Comparison of ENCODE assay signal across 7 mouse cellular contexts in the genomic region with DNA sequence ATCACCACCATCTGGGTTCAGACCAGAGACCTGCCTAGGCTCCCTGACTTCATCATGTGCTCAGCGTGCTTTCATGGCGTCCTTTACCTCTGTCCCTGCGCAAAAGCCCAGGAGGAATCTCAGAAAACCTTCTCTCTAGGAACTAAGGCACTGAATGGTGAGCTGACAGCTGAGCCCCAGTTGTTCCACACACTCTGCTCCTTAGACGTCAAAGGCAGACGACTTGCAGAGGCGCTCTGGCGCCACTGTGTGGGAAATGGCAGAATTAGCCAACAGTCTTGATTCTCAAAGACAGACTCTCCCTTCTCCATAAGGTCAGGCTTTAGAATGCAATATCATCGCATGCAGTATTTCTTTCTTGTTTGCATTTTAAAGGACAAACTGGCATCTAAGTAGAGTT. TPM values are rescaled to one million over a fixed set of nuclear protein-coding genes. Genes with fewer than 3 reads are reported as not detected.
DNase-seq lines count a peak whose midpoint lies in the region; ATAC-seq and TF ChIP-seq lines count a peak whose summit lies in the region.

No protein-coding gene starts in this region.

- no peak overlapping the region for H3K27ac ChIP-seq in ES-E14 (ENCODE audit: insufficient read depth, low read depth, low read length, poor library complexity, severe bottlenecking)
- no peak overlapping the region for H3K27ac ChIP-seq in forebrain, embryonic 13.5 days
- no peak overlapping the region for H3K27ac ChIP-seq in left cerebral cortex, adult 2 months

- WGBS in forebrain, embryonic 13.5 days: 15% methylated on average over 8 of the region's 8 CpGs

- in situ Hi-C loops in ES-E14 (cut with MboI; ENCODE audit: low sequenced_read_pairs in 2 of 2, unreplicated experiment in 2 of 2): no loop called here

- H3K36me3 ChIP-seq in ES-E14 (ENCODE audit: control insufficient read depth, insufficient read depth, low read length, poor library complexity, severe bottlenecking): no peaks in the 10 kb centered on the region; the same call in 1 of the 2 replicates
- peaks cover 19% of the 10 kb centered on the region for H3K36me3 ChIP-seq in forebrain, embryonic 13.5 days (ENCODE audit: poor library complexity, severe bottlenecking)

- TF ChIP-seq CTCF in left cerebral cortex, adult 2 months (IDR thresholded peaks at IDR 0.05): peak; percentile 88

- no peak overlapping the region for H3K4me3 ChIP-seq in ES-E14 (ENCODE audit: insufficient read depth in 1 of 2, low read depth in 1 of 2, low read length in 2 of 2, poor library complexity in 1 of 2, severe bottlenecking in 1 of 2)
- no peak overlapping the region for H3K4me3 ChIP-seq in forebrain, embryonic 13.5 days
- H3K4me3 ChIP-seq in left cerebral cortex, adult 2 months: no peak overlapping the region

- H3K9ac ChIP-seq in ES-E14 (ENCODE audit: insufficient read depth, low read depth, low read length, poor library complexity, severe bottlenecking): no peak overlapping the region
- H3K9ac ChIP-seq in forebrain, embryonic 13.5 days: no peak overlapping the region

- no peaks in the 10 kb centered on the region for H3K27me3 ChIP-seq in forebrain, embryonic 13.5 days

- no peaks in the 10 kb centered on the region for H3K9me3 ChIP-seq in ES-E14 (ENCODE audit: control insufficient read depth, insufficient read depth, low read depth, low read length)
- H3K9me3 ChIP-seq in forebrain, embryonic 13.5 days (replicated peaks): no peaks in the 10 kb centered on the region

- intact Hi-C loops in left cerebral cortex, adult 2 months (cut with DNase I): loop anchor here (1.0 kb wide), 2 partner anchors 30 to 199 kb away; a partner anchor contains a TSS

- DNase-seq in ES-E14 (ENCODE audit: low read depth, low spot score): no peak
- DNase-seq in adrenal gland, postnatal 14 days: peak; percentile 76
- DNase-seq in hindlimb bud, embryonic 11.5 days (ENCODE audit: extremely low spot score, low read depth, low spot score): peak; percentile 47
- peak; percentile 45 to 64 for DNase-seq in left cerebral cortex, adult 2 months (ENCODE audit: extremely low spot score in 1 of 2, low spot score in 2 of 2)
- DNase-seq in right cerebral cortex, postnatal 36 days (ENCODE audit: low spot score in 2 of 2): peak; percentile 20 to 26

- H3K4me1 ChIP-seq in ES-E14 (ENCODE audit: control insufficient read depth in 2 of 2, insufficient read depth in 2 of 2, low read length in 2 of 2, poor library complexity in 1 of 2): 0 out of 4 replicates have a peak, but pooled peaks cover 0 to 4% of the 10 kb centered on the region in 2 experiments
- H3K4me1 ChIP-seq in forebrain, embryonic 13.5 days: no peaks in the 10 kb centered on the region

- ATAC-seq in forebrain, embryonic 13.5 days: 0 out of 2 replicates have a peak, but pooled peaks have one; percentile 38
- peak; percentile 87 for ATAC-seq in megakaryocyte-erythroid progenitor cell, adult 5-6 weeks (replicated peaks; ENCODE audit: low FRiP score, low TSS enrichment, poor library complexity, severe bottlenecking)

- no peak overlapping the region for H3K4me2 ChIP-seq in forebrain, embryonic 13.5 days

TF ChIP-seq in ES-E14, 5 proteins besides CTCF, POLR2A, EP300 and RAD21:
- TF ChIP-seq ZNF384 (IDR thresholded peaks at IDR 0.05; ENCODE audit: low read depth, low read length): no peak
- TF ChIP-seq ZC3H11A (IDR thresholded peaks at IDR 0.05; ENCODE audit: borderline replicate concordance, low read depth, low read length): peak; percentile 42; the same call in 1 of the 2 replicates
- TF ChIP-seq MAFK (IDR thresholded peaks at IDR 0.05; ENCODE audit: insufficient read depth, low read depth, low read length): no peak

RNA-seq across cellular contexts. Expression of a gene that starts 9.6 kb away (rescaled TPM):
- total RNA-seq in ES-E14 (2012; rRNA removed): 29.9 and 33.0 TPM in 2 replicates
- total RNA-seq in adrenal gland, postnatal 14 days (2021): 19.0 and 22.5 TPM in 2 replicates
- 212 and 215 TPM in 2 replicates for polyA plus RNA-seq in forebrain, embryonic 13.5 days (2015; fragmentation: Nextera tagmentation; extraction: Ambion mirVana)
- 10 to 100 TPM; 15.1 to 17.2 TPM for total RNA-seq in left cerebral cortex, adult 2 months (2021)
- total RNA-seq in megakaryocyte-erythroid progenitor cell, adult 5-6 weeks (2014; fragmentation: Nextera tagmentation): 107 and 124 TPM in 2 replicates
- total RNA-seq in megakaryocyte-erythroid progenitor cell, adult 5-6 weeks (2017): 47.7 and 52.9 TPM in 2 replicates

RNA-seq across cellular contexts. Expression of a gene that starts 13.3 kb away (rescaled TPM):
- total RNA-seq in ES-E14 (2012; rRNA removed): not detected in 2 replicates
- 0.30 TPM in 1 of 2 replicates, not detected in the other for total RNA-seq in adrenal gland, postnatal 14 days (2021)
- polyA plus RNA-seq in forebrain, embryonic 13.5 days (2015; fragmentation: Nextera tagmentation; extraction: Ambion mirVana): not detected in 2 replicates
- under 1 TPM; 0.44 to 0.57 TPM for total RNA-seq in left cerebral cortex, adult 2 months (2021)
- not detected in 2 replicates for total RNA-seq in megakaryocyte-erythroid progenitor cell, adult 5-6 weeks (2014; fragmentation: Nextera tagmentation)
- not detected in 2 replicates for total RNA-seq in megakaryocyte-erythroid progenitor cell, adult 5-6 weeks (2017)

RNA-seq across cellular contexts. Expression of a gene that starts 14.9 kb away (rescaled TPM):
- total RNA-seq in ES-E14 (2012; rRNA removed): 0.18 TPM in 1 of 2 replicates, not detected in the other
- 2.3 and 8.8 TPM in 2 replicates for total RNA-seq in adrenal gland, postnatal 14 days (2021)
- polyA plus RNA-seq in forebrain, embryonic 13.5 days (2015; fragmentation: Nextera tagmentation; extraction: Ambion mirVana): 0.87 and 2.1 TPM in 2 replicates
- under 1 TPM; 0.40 to 0.54 TPM for total RNA-seq in left cerebral cortex, adult 2 months (2021)
- 505 and 531 TPM in 2 replicates for total RNA-seq in megakaryocyte-erythroid progenitor cell, adult 5-6 weeks (2014; fragmentation: Nextera tagmentation)
- total RNA-seq in megakaryocyte-erythroid progenitor cell, adult 5-6 weeks (2017): 220 and 292 TPM in 2 replicates

RNA-seq across cellular contexts. Expression of a gene that starts 27.8 kb away (rescaled TPM):
- total RNA-seq in ES-E14 (2012; rRNA removed): 17.1 and 18.3 TPM in 2 replicates
- 24.6 and 30.8 TPM in 2 replicates for total RNA-seq in adrenal gland, postnatal 14 days (2021)
- 28.0 and 30.9 TPM in 2 replicates for polyA plus RNA-seq in forebrain, embryonic 13.5 days (2015; fragmentation: Nextera tagmentation; extraction: Ambion mirVana)
- total RNA-seq in left cerebral cortex, adult 2 months (2021): 10 to 100 TPM; 28.5 to 30.4 TPM
- total RNA-seq in megakaryocyte-erythroid progenitor cell, adult 5-6 weeks (2014; fragmentation: Nextera tagmentation): 9.7 and 17.1 TPM in 2 replicates
- total RNA-seq in megakaryocyte-erythroid progenitor cell, adult 5-6 weeks (2017): 6.2 and 18.2 TPM in 2 replicates

RNA-seq across cellular contexts. Expression of a gene that starts 28.0 kb away (rescaled TPM):
- total RNA-seq in ES-E14 (2012; rRNA removed): 61.9 and 113 TPM in 2 replicates
- total RNA-seq in adrenal gland, postnatal 14 days (2021): 27.5 and 27.9 TPM in 2 replicates
- polyA plus RNA-seq in forebrain, embryonic 13.5 days (2015; fragmentation: Nextera tagmentation; extraction: Ambion mirVana): 7.6 and 8.1 TPM in 2 replicates
- 1 to 10 TPM; 8.0 to 8.9 TPM for total RNA-seq in left cerebral cortex, adult 2 months (2021)
- total RNA-seq in megakaryocyte-erythroid progenitor cell, adult 5-6 weeks (2014; fragmentation: Nextera tagmentation): 9.5 and 14.0 TPM in 2 replicates
- total RNA-seq in megakaryocyte-erythroid progenitor cell, adult 5-6 weeks (2017): 11.0 and 12.8 TPM in 2 replicates

Comparison
In these comparisons a context has a peak if more than half of its experiments do, and no peak if none do; other contexts are left out.
1. RNA of a gene that starts 14.9 kb away (total RNA-seq): 220 to 531 TPM in megakaryocyte-erythroid progenitor cell, adult 5-6 weeks; 2.3 to 8.8 TPM in adrenal gland, postnatal 14 days, 0.40 to 0.54 TPM in left cerebral cortex, adult 2 months and 0.18 TPM in ES-E14; every median in the first group is over 10 times any median in the second.